Mouse (Mus musculus) myocyte (in vitro differentiated cells): Measurements from ENCODE around the gene Nit1.
"Not testable (repeated sequence)": the region's sequence is repeated elsewhere in the genome, so short reads cannot be mapped to it uniquely, and the experiment has no call there.

Source experiments
- E2F4 ChIP-seq: IDR thresholded peaks from one replicate; pipeline ENCODE4 v1.6.1; 2011; ENCODE audit warnings: mild to moderate bottlenecking, control low read depth, moderate library complexity; ENCODE audit not compliant: insufficient read depth
- USF1 ChIP-seq: IDR thresholded peaks from one replicate; pipeline ENCODE4 v1.6.1; 2011; ENCODE audit warnings: low read depth, mild to moderate bottlenecking, control low read depth, moderate library complexity

GRCm38 (mm10) chr1:171306157-171306556, 39.3 kb downstream of the Nit1 start:
- not testable (repeated sequence) for TF ChIP-seq USF1, E2F4
